Mouse (Mus musculus) ES-E14 (cell line): ENCODE results near the gene Lsm7. TPM values are rescaled to one million over a fixed set of nuclear protein-coding genes. Genes with fewer than 3 reads are reported as not detected.

Experiments
- DNase-seq: peaks from one replicate; pipeline ENCODE4 v3.0.0-alpha.2; 2013; ENCODE audit warnings: low read depth, low spot score
- H3K27ac ChIP-seq: 2 replicates; pipeline ENCODE4 v1.5.1; 2012; ENCODE audit warnings: low read depth, mild to moderate bottlenecking, low read length, moderate library complexity, mixed read lengths; ENCODE audit not compliant: poor library complexity, insufficient read depth, severe bottlenecking
- H3K36me3 ChIP-seq: 2 replicates; pipeline ENCODE4 v1.6.1; 2012; ENCODE audit warnings: mild to moderate bottlenecking, low read length, moderate library complexity, mixed read lengths; ENCODE audit not compliant: control insufficient read depth, poor library complexity, insufficient read depth, severe bottlenecking
- H3K4me1 ChIP-seq, 2 experiments: fragments of 150-350 bp in 1 of 2; sonication (generic) in 1 of 2; 2 replicates each; pipeline ENCODE4 v1.6.1; 2012; ENCODE audit warnings: low read length in 2 of 2, mild to moderate bottlenecking in 1 of 2, mixed read lengths in 1 of 2; ENCODE audit not compliant: control insufficient read depth in 2 of 2, insufficient read depth in 2 of 2, poor library complexity in 1 of 2
- H3K4me3 ChIP-seq, 2 experiments: fragments of 150-350 bp in 1 of 2; sonication (generic) in 1 of 2; 2 replicates each; pipeline ENCODE4 v1.5.1; 2012; ENCODE audit warnings: low read length in 2 of 2, low read depth in 1 of 2, mild to moderate bottlenecking in 1 of 2, mixed read lengths in 1 of 2; ENCODE audit not compliant: insufficient read depth in 1 of 2, poor library complexity in 1 of 2, severe bottlenecking in 1 of 2
- H3K9ac ChIP-seq: 2 replicates; pipeline ENCODE4 v1.6.1; 2012; ENCODE audit warnings: low read depth, mild to moderate bottlenecking, low read length, mixed read lengths; ENCODE audit not compliant: poor library complexity, insufficient read depth, severe bottlenecking
- H3K9me3 ChIP-seq: fragments of 150-350 bp; sonication (generic); 2 replicates; pipeline ENCODE4 v1.6.1; 2012; ENCODE audit warnings: low read depth, mild to moderate bottlenecking, low read length; ENCODE audit not compliant: control insufficient read depth, insufficient read depth
- CHD2 ChIP-seq: IDR thresholded peaks from 2 replicates; pipeline ENCODE4 v1.6.1; 2014; ENCODE audit warnings: mild to moderate bottlenecking, low read depth, low read length, inconsistent platforms
- HCFC1 ChIP-seq: IDR thresholded peaks from 2 replicates; pipeline ENCODE4 v1.6.1; 2012; ENCODE audit warnings: low read length, inconsistent platforms, borderline replicate concordance; ENCODE audit not compliant: insufficient read depth
- MAFK ChIP-seq: IDR thresholded peaks from 2 replicates; pipeline ENCODE4 v1.6.1; 2014; ENCODE audit warnings: mild to moderate bottlenecking, low read depth, low read length, inconsistent platforms; ENCODE audit not compliant: insufficient read depth
- ZC3H11A ChIP-seq: IDR thresholded peaks from 2 replicates; pipeline ENCODE4 v1.6.1; 2012; ENCODE audit warnings: low read depth, mild to moderate bottlenecking, inconsistent platforms, low read length, borderline replicate concordance
- ZNF384 ChIP-seq: IDR thresholded peaks from 2 replicates; pipeline ENCODE4 v1.6.1; 2012; ENCODE audit warnings: low read depth, low read length, inconsistent platforms
- in situ Hi-C, 2 experiments: fragments of 600-800 bp; cut with MboI; formaldehyde crosslinking; loops; one replicate each; pipeline ENCODE4 v1.15.1; 2025; ENCODE audit warnings: low sequenced_read_pairs in 2 of 2, inconsistent platforms in 1 of 2; ENCODE audit not compliant: unreplicated experiment in 2 of 2
- total RNA-seq: library from RNA; depleted of rRNA; stranded (reverse); fragments of 300-350 nt; gene quantifications from 2 replicates; pipeline ENCODE4 v1.2.3, GENCODE M21; 2012

Lsm7 gene
- total RNA-seq, 1 experiment = 385 TPM

GRCm38 (mm10) chr10:80880131-80880641, 25.2 kb upstream of the Lsm7 start:
- in situ Hi-C loops = no loop called here
- no peaks in the 10 kb centered on the region for H3K9me3 ChIP-seq
- H3K4me1 ChIP-seq = peaks cover 0 to 10% of the 10 kb centered on the region in 2 experiments; a peak in 2 of 4 replicates

DNA sequence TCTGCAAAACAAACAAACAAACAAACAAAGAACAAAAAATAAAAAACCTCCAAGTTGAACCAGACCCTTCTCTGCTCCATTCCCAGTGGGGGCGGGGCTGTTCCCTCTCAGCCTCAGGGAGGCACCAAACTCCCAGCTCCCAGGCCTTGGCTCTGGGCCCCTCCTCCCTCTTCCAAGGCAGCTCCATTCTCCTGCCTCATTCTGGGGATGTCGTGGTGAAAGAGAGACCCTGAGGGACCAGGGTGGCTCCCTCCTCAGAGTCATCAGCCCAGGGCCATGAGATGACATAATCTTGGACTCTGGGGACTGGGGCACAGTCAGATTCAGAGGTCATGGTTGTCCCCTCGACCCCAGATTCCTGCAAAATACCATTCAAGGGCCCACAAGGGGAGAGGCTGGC, 21.6 kb upstream of the Lsm7 start:
- peak; percentile 36 for DNase-seq
- Histone ChIP-seq H3K36me3 (no peaks in the 10 kb centered on the region), H3K4me3 (no peak overlapping the region), H3K9me3 (no peaks in the 10 kb centered on the region), H3K9ac (no peak overlapping the region), H3K4me1 (peaks cover 0 to 5% of the 10 kb centered on the region in 2 experiments; a peak in 2 of 4 replicates), H3K27ac (no peak overlapping the region)
- TF ChIP-seq CHD2 (no peak), HCFC1 (no peak), ZC3H11A (no peak), MAFK (no peak), ZNF384 (no peak)
- in situ Hi-C loops = no loop called here

More at GRCm38 (mm10) chr10:80880131-80880641, 25.2 kb upstream of the Lsm7 start:
- H3K9ac ChIP-seq = no peak overlapping the region
- H3K36me3 ChIP-seq = no peaks in the 10 kb centered on the region
- TF ChIP-seq HCFC1 = 0 out of 2 replicates have a peak, but pooled peaks have one; percentile 12
- no peak for TF ChIP-seq ZNF384
- no peak overlapping the region for H3K4me3 ChIP-seq
- DNase-seq = peak; percentile 65
- H3K27ac ChIP-seq = no peak overlapping the region

- DNase-seq = peak; percentile 54
Observed at GRCm38 (mm10) chr10:80876028-80876427, 21.0 kb upstream of the Lsm7 start.

GRCm38 (mm10) chr10:80874035-80874434, 19.0 kb upstream of the Lsm7 start:
- TF ChIP-seq ZNF384 = no peak
- no peak for TF ChIP-seq HCFC1
- TF ChIP-seq ZC3H11A = no peak
- no peak for TF ChIP-seq MAFK
- no peak for TF ChIP-seq CHD2
- H3K27ac ChIP-seq = no peak overlapping the region
- no peak overlapping the region for H3K4me3 ChIP-seq
- H3K9ac ChIP-seq = no peak overlapping the region
- H3K4me1 ChIP-seq = peaks cover 0 to 8% of the 10 kb centered on the region in 2 experiments; a peak in 2 of 4 replicates
- H3K9me3 ChIP-seq = no peaks in the 10 kb centered on the region
- in situ Hi-C loops = no loop called here
- no peaks in the 10 kb centered on the region for H3K36me3 ChIP-seq
- DNase-seq = no peak

More at GRCm38 (mm10) chr10:80876028-80876427, 21.0 kb upstream of the Lsm7 start:
- peaks cover 0 to 8% of the 10 kb centered on the region in 2 experiments; a peak in 2 of 4 replicates for H3K4me1 ChIP-seq
- no peak overlapping the region for H3K4me3 ChIP-seq
- in situ Hi-C loops = no loop called here
- no peak for TF ChIP-seq ZC3H11A
- TF ChIP-seq HCFC1 = no peak
- TF ChIP-seq MAFK = no peak
- no peak overlapping the region for H3K27ac ChIP-seq
- no peaks in the 10 kb centered on the region for H3K36me3 ChIP-seq
- 0 out of 2 replicates have a peak overlapping the region, but pooled peaks have one; percentile 26 for H3K9ac ChIP-seq
- H3K9me3 ChIP-seq = no peaks in the 10 kb centered on the region

- H3K9me3 ChIP-seq = no peaks in the 10 kb centered on the region
- in situ Hi-C loops = no loop called here
- H3K36me3 ChIP-seq = peaks cover 6% of the 10 kb centered on the region; the same call in 1 of the 2 replicates
- no peak for DNase-seq
- H3K4me1 ChIP-seq = peaks cover 0 to 6% of the 10 kb centered on the region in 2 experiments; a peak in 2 of 4 replicates
- TF ChIP-seq MAFK (no peak), CHD2 (no peak), ZC3H11A (no peak), ZNF384 (no peak), HCFC1 (no peak)
- no peak within 1 kb of the TSS for H3K9ac ChIP-seq
- no peak within 1 kb of the TSS for H3K4me3 ChIP-seq
- no peak within 1 kb of the TSS for H3K27ac ChIP-seq
Observed at GRCm38 (mm10) chr10:80871581-80871980, 16.6 kb upstream of the Lsm7 start, which contains the start of gene Tmprss9. Gene Tmprss9, plus strand, starts transcription at chr10:80871848.
